ENCODE assay signal across 7 mouse cellular contexts in genomic region chr5:115235786-115236263, GRCm38 (mm10). TPM values are rescaled to one million over a fixed set of nuclear protein-coding genes. Genes with fewer than 3 reads are reported as not detected.
DNase-seq lines count a peak whose midpoint lies in the region; ATAC-seq lines count a peak whose summit lies in the region.

Gene Pop5 (plus strand): TSS chr5:115235836.

- peaks cover 9% of the 10 kb centered on the region; the same call in 1 of the 2 replicates for H3K36me3 ChIP-seq in intestine, embryonic 15.5 days
- peaks cover 7% of the 10 kb centered on the region; the same call in 1 of the 2 replicates for H3K36me3 ChIP-seq in midbrain, embryonic 11.5 days (ENCODE audit: control insufficient read depth, insufficient read depth, low read length)

- intact Hi-C loops in gastrocnemius, postnatal 36 days (cut with DNase I), result loop anchor here (1.0 to 10.0 kb wide), 4 partner anchors 36 to 261 kb away; partner anchors contain the start of genes Hnf1a and Rnf10
- intact Hi-C loops in left cerebral cortex, postnatal 36 days (cut with DNase I), result loop anchor here (2.0 kb wide), 4 partner anchors 43 to 257 kb away; no protein-coding TSS in a partner anchor

- peak; percentile 71 for ATAC-seq in intestine, embryonic 15.5 days
- peak; percentile 64 for ATAC-seq in midbrain, embryonic 11.5 days (ENCODE audit: low FRiP score)

- H3K4me1 ChIP-seq in intestine, embryonic 15.5 days (replicated peaks), result peaks cover 14% of the 10 kb centered on the region
- peaks cover 15% of the 10 kb centered on the region for H3K4me1 ChIP-seq in midbrain, embryonic 11.5 days (ENCODE audit: control insufficient read depth, insufficient read depth, low read length)

- DNase-seq in adrenal gland, adult 18-20 months (ENCODE audit: low spot score in 2 of 2), result peak; percentile 90 to 93
- peak; percentile 90 for DNase-seq in embryo, embryonic 11 days
- DNase-seq in gastrocnemius, postnatal 36 days, result peak; percentile 86 to 89
- peak; percentile 85 for DNase-seq in left cerebral cortex, postnatal 36 days (ENCODE audit: low spot score in 2 of 2)
- peak; percentile 100 for DNase-seq in midbrain, embryonic 11.5 days (ENCODE audit: low spot score, missing footprints)
- DNase-seq in skeletal muscle tissue, adult 2 months (ENCODE audit: low read depth, low spot score), result peak; percentile 78

- peak within 1 kb of the TSS; percentile 64 for H3K9ac ChIP-seq in intestine, embryonic 15.5 days
- peak within 1 kb of the TSS; percentile 56 for H3K9ac ChIP-seq in midbrain, embryonic 11.5 days (ENCODE audit: low read length)

- peak within 1 kb of the TSS; percentile 92 for H3K4me2 ChIP-seq in intestine, embryonic 15.5 days (replicated peaks)
- peak within 1 kb of the TSS; percentile 77 for H3K4me2 ChIP-seq in midbrain, embryonic 11.5 days

- H3K4me3 ChIP-seq in intestine, embryonic 15.5 days (replicated peaks), result peak within 1 kb of the TSS; percentile 59
- peak within 1 kb of the TSS; percentile 41 for H3K4me3 ChIP-seq in midbrain, embryonic 11.5 days (ENCODE audit: low read depth, low read length)

- WGBS in intestine, embryonic 15.5 days, result 2% methylated on average over 21 of the region's 21 CpGs
- WGBS in midbrain, embryonic 11.5 days, result 2% methylated on average over 21 of the region's 21 CpGs

- no peaks in the 10 kb centered on the region for H3K27me3 ChIP-seq in intestine, embryonic 15.5 days (replicated peaks)
- H3K27me3 ChIP-seq in midbrain, embryonic 11.5 days (ENCODE audit: control insufficient read depth, insufficient read depth, low read length), result peaks cover 15% of the 10 kb centered on the region

- no peak within 1 kb of the TSS for H3K27ac ChIP-seq in intestine, embryonic 15.5 days
- H3K27ac ChIP-seq in midbrain, embryonic 11.5 days (ENCODE audit: low read depth, low read length), result no peak within 1 kb of the TSS

- no peaks in the 10 kb centered on the region for H3K9me3 ChIP-seq in intestine, embryonic 15.5 days
- no peaks in the 10 kb centered on the region for H3K9me3 ChIP-seq in midbrain, embryonic 11.5 days (ENCODE audit: control insufficient read depth, low read length)

RNA-seq across cellular contexts. Expression of gene Pop5, which starts in this region (rescaled TPM):
- total RNA-seq in adrenal gland, adult 18-20 months (2021), result 10 to 100 TPM; 71.6 to 84.6 TPM
- 10 to 100 TPM; 27.9 to 28.2 TPM for total RNA-seq in gastrocnemius, postnatal 36 days (2021)
- 126 and 128 TPM in 2 replicates for polyA plus RNA-seq in intestine, embryonic 15.5 days (2015; fragmentation: Nextera tagmentation; extraction: Ambion mirVana)
- 100 to 1,000 TPM; 100 to 103 TPM for total RNA-seq in left cerebral cortex, postnatal 36 days (2021)
- polyA plus RNA-seq in midbrain, embryonic 11.5 days (2014; fragmentation: Nextera tagmentation; extraction: Ambion mirVana), result 91.0 and 98.7 TPM in 2 replicates
